Mouse (Mus musculus): ENCODE data around the gene Borcs6.

DNA sequence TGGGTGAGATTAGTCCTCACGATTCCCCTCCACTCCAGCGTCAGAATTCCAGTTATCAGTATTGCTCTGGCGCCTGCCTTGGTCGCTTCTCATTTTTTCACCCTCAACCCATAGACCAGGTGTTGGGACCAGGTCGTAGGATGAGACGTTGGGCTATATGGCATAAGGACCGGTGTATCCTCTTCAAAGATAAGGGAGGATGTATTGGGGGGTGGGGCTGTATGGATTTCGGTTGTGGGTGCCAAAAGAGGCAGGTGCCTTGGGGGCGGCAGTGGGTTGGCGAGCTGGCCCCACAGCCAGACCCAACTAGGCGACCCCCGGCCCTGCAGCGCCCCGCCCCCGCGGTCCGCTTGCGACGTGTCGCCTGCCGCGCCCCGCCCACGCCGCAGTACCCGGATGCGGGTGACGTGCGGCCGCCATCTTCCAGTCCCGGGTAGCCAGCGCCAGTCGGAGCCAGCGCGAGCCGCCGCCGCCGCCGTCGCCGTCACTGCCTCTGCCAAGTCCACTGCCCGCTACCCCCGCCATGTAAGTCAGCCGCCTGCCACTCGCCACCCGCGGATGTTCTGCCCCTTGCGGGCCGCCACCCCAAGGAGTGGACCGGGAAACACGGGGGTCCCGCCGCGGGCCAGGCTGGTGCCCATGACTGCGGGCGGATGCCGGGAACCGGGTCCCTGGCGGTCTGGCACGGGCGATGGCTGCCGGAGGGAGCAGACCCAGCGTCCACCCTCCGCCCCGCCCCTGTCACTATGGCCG is 28.8 kb downstream of the Borcs6 start, which contains the start of gene Vamp2:
- TF ChIP-seq CTCF (IDR thresholded peaks at IDR 0.05; ENCODE audit: low read depth) (no peak), EP300 (IDR thresholded peaks at IDR 0.05; ENCODE audit: low read depth) (no peak)

Data from liver, postnatal 0 days (tissue).